Mouse (Mus musculus): Measurements from ENCODE around the gene Cpz. TPM values are rescaled to one million over a fixed set of nuclear protein-coding genes. Genes with fewer than 3 reads are reported as not detected.

Cpz gene
- polyA plus RNA-seq, 2 experiments: 7.8 to 9.9 TPM

- Histone ChIP-seq H3K27ac (replicated peaks; ENCODE audit: low read depth, low read length) (no peak overlapping the region), H3K4me3 (replicated peaks; ENCODE audit: low read length) (no peak overlapping the region), H3K27me3 (ENCODE audit: control insufficient read depth, insufficient read depth, low read length) (no peaks in the 10 kb centered on the region), H3K9me3 (ENCODE audit: control insufficient read depth, low read length) (no peaks in the 10 kb centered on the region), H3K4me1 (ENCODE audit: control insufficient read depth, insufficient read depth, low read length) (no peaks in the 10 kb centered on the region), H3K36me3 (ENCODE audit: control insufficient read depth, insufficient read depth, low read length) (peaks cover 85% of the 10 kb centered on the region), H3K9ac (ENCODE audit: low read depth, low read length, severe bottlenecking) (no peak overlapping the region), H3K4me2 (replicated peaks; ENCODE audit: low read depth, low read length, severe bottlenecking) (no peak overlapping the region)
- WGBS: 8% methylated on average over 1 of the region's 1 CpGs
- DNase-seq (ENCODE audit: low spot score): peak; percentile 50
- TF ChIP-seq POLR2A (IDR thresholded peaks at IDR 0.05; ENCODE audit: borderline replicate concordance, extremely low read depth, insufficient read depth, insufficient read length): no peak
- no peak for ATAC-seq (ENCODE audit: low FRiP score, low read depth)
Observed at GRCm38 (mm10) chr5:35563449-35563848, 38.0 kb upstream of the Cpz start.

- 97% methylated on average over 2 of the region's 2 CpGs for WGBS
- no peak for DNase-seq (ENCODE audit: low spot score)
- H3K4me3 ChIP-seq (replicated peaks; ENCODE audit: low read length): no peak overlapping the region
Observed at GRCm38 (mm10) chr5:35562616-35563015, 37.1 kb upstream of the Cpz start.

GRCm38 (mm10) chr5:35559447-35559846, 33.9 kb upstream of the Cpz start:
- Histone ChIP-seq H3K4me1 (ENCODE audit: control insufficient read depth, insufficient read depth, low read length) (no peaks in the 10 kb centered on the region), H3K9ac (ENCODE audit: low read depth, low read length, severe bottlenecking) (no peak overlapping the region), H3K27me3 (ENCODE audit: control insufficient read depth, insufficient read depth, low read length) (no peaks in the 10 kb centered on the region), H3K4me2 (replicated peaks; ENCODE audit: low read depth, low read length, severe bottlenecking) (no peak overlapping the region), H3K9me3 (ENCODE audit: control insufficient read depth, low read length) (no peaks in the 10 kb centered on the region), H3K4me3 (replicated peaks; ENCODE audit: low read length) (no peak overlapping the region), H3K27ac (replicated peaks; ENCODE audit: low read depth, low read length) (no peak overlapping the region), H3K36me3 (ENCODE audit: control insufficient read depth, insufficient read depth, low read length) (peaks cover 76% of the 10 kb centered on the region)
- DNase-seq (ENCODE audit: low spot score): no peak
- TF ChIP-seq POLR2A (IDR thresholded peaks at IDR 0.05; ENCODE audit: borderline replicate concordance, extremely low read depth, insufficient read depth, insufficient read length): no peak
- no peak for ATAC-seq (ENCODE audit: low FRiP score, low read depth)
- WGBS: 85% methylated on average over 8 of the region's 8 CpGs

More at GRCm38 (mm10) chr5:35562616-35563015, 37.1 kb upstream of the Cpz start:
- no peaks in the 10 kb centered on the region for H3K4me1 ChIP-seq (ENCODE audit: control insufficient read depth, insufficient read depth, low read length)
- no peaks in the 10 kb centered on the region for H3K9me3 ChIP-seq (ENCODE audit: control insufficient read depth, low read length)
- H3K27ac ChIP-seq (replicated peaks; ENCODE audit: low read depth, low read length): no peak overlapping the region
- peaks cover 85% of the 10 kb centered on the region for H3K36me3 ChIP-seq (ENCODE audit: control insufficient read depth, insufficient read depth, low read length)
- no peak for ATAC-seq (ENCODE audit: low FRiP score, low read depth)
- no peak for TF ChIP-seq POLR2A (IDR thresholded peaks at IDR 0.05; ENCODE audit: borderline replicate concordance, extremely low read depth, insufficient read depth, insufficient read length)
- H3K9ac ChIP-seq (ENCODE audit: low read depth, low read length, severe bottlenecking): no peak overlapping the region
- H3K27me3 ChIP-seq (ENCODE audit: control insufficient read depth, insufficient read depth, low read length): no peaks in the 10 kb centered on the region
- no peak overlapping the region for H3K4me2 ChIP-seq (replicated peaks; ENCODE audit: low read depth, low read length, severe bottlenecking)

- 83% methylated on average over 13 of the region's 13 CpGs for WGBS
- H3K9me3 ChIP-seq (ENCODE audit: control insufficient read depth, low read length): no peaks in the 10 kb centered on the region
- TF ChIP-seq POLR2A (IDR thresholded peaks at IDR 0.05; ENCODE audit: borderline replicate concordance, extremely low read depth, insufficient read depth, insufficient read length): no peak
- DNase-seq (ENCODE audit: low spot score) (no peak), ATAC-seq (ENCODE audit: low FRiP score, low read depth) (no peak)
- H3K36me3 ChIP-seq (ENCODE audit: control insufficient read depth, insufficient read depth, low read length): peaks cover 63% of the 10 kb centered on the region
- H3K4me2 ChIP-seq (replicated peaks; ENCODE audit: low read depth, low read length, severe bottlenecking): no peak overlapping the region
- no peak overlapping the region for H3K4me3 ChIP-seq (replicated peaks; ENCODE audit: low read length)
- H3K27ac ChIP-seq (replicated peaks; ENCODE audit: low read depth, low read length): no peak overlapping the region
- no peaks in the 10 kb centered on the region for H3K27me3 ChIP-seq (ENCODE audit: control insufficient read depth, insufficient read depth, low read length)
- no peaks in the 10 kb centered on the region for H3K4me1 ChIP-seq (ENCODE audit: control insufficient read depth, insufficient read depth, low read length)
- H3K9ac ChIP-seq (ENCODE audit: low read depth, low read length, severe bottlenecking): no peak overlapping the region
Observed at GRCm38 (mm10) chr5:35557946-35558621, 32.6 kb upstream of the Cpz start.

GRCm38 (mm10) chr5:35556393-35556792, 30.9 kb upstream of the Cpz start:
- ATAC-seq (ENCODE audit: low FRiP score, low read depth) (no peak), DNase-seq (ENCODE audit: low spot score) (no peak)
- no peaks in the 10 kb centered on the region for H3K9me3 ChIP-seq (ENCODE audit: control insufficient read depth, low read length)
- 82% methylated on average over 7 of the region's 7 CpGs for WGBS
- peaks cover 46% of the 10 kb centered on the region for H3K36me3 ChIP-seq (ENCODE audit: control insufficient read depth, insufficient read depth, low read length)
- no peak for TF ChIP-seq POLR2A (IDR thresholded peaks at IDR 0.05; ENCODE audit: borderline replicate concordance, extremely low read depth, insufficient read depth, insufficient read length)
- no peak overlapping the region for H3K9ac ChIP-seq (ENCODE audit: low read depth, low read length, severe bottlenecking)
- no peak overlapping the region for H3K4me3 ChIP-seq (replicated peaks; ENCODE audit: low read length)
- H3K27ac ChIP-seq (replicated peaks; ENCODE audit: low read depth, low read length): no peak overlapping the region
- no peak overlapping the region for H3K4me2 ChIP-seq (replicated peaks; ENCODE audit: low read depth, low read length, severe bottlenecking)
- no peaks in the 10 kb centered on the region for H3K27me3 ChIP-seq (ENCODE audit: control insufficient read depth, insufficient read depth, low read length)
- H3K4me1 ChIP-seq (ENCODE audit: control insufficient read depth, insufficient read depth, low read length): 0 out of 2 replicates have a peak, but pooled peaks cover 9% of the 10 kb centered on the region
